Mouse (Mus musculus) liver, embryonic 12.5 days (tissue): ENCODE measurements around the gene Rlf. TPM values are rescaled to one million over a fixed set of nuclear protein-coding genes. Genes with fewer than 3 reads are reported as not detected.

Experiments used
- ATAC-seq: fragments of 200-750 bp; cut with Nextera tagmentation; 2 replicates; pipeline ENCODE4 v1.8.0; 2017; ENCODE audit warnings: moderate number of reproducible peaks, mild to moderate bottlenecking, moderate library complexity
- H3K27ac ChIP-seq: fragments of 300-500 bp; sonication (generic); 2 replicates; pipeline ENCODE4 v1.5.1; 2016; ENCODE audit warnings: mild to moderate bottlenecking
- H3K27me3 ChIP-seq: fragments of 300-500 bp; sonication (generic); replicated peaks from 2 replicates; pipeline ENCODE4 v1.6.1; 2016; ENCODE audit warnings: mild to moderate bottlenecking, moderate library complexity
- H3K36me3 ChIP-seq: fragments of 300-500 bp; sonication (generic); 2 replicates; pipeline ENCODE4 v1.6.1; 2016; ENCODE audit warnings: mild to moderate bottlenecking, moderate library complexity
- H3K4me1 ChIP-seq: fragments of 300-500 bp; sonication (generic); 2 replicates; pipeline ENCODE4 v1.6.1; 2016
- H3K4me2 ChIP-seq: fragments of 300-500 bp; sonication (generic); 2 replicates; pipeline ENCODE4 v1.6.1; 2016; ENCODE audit warnings: mild to moderate bottlenecking, moderate library complexity
- H3K4me3 ChIP-seq: fragments of 300-500 bp; sonication (generic); 2 replicates; pipeline ENCODE4 v1.5.1; 2016; ENCODE audit warnings: mild to moderate bottlenecking, moderate library complexity
- H3K9ac ChIP-seq: fragments of 300-500 bp; sonication (generic); 2 replicates; pipeline ENCODE4 v1.6.1; 2016; ENCODE audit warnings: mild to moderate bottlenecking, moderate library complexity
- H3K9me3 ChIP-seq: fragments of 300-500 bp; sonication (generic); replicated peaks from 2 replicates; pipeline ENCODE4 v1.6.1; 2016; ENCODE audit warnings: mild to moderate bottlenecking, moderate library complexity
- WGBS: fragments of 180-500 bp; shearing (Covaris S2); methylation state at CpG from one replicate; pipeline ENCODE4 v1.1.7; 2016; ENCODE audit not compliant: insufficient replicate concordance; 5-methylcytosine and 5-hydroxymethylcytosine counted together
- polyA plus RNA-seq: library from polyadenylated mRNA; unstranded; fragments of >200 nt; fragmentation: Nextera tagmentation; extraction: Ambion mirVana; gene quantifications from 2 replicates; pipeline ENCODE4 v1.2.1, GENCODE M21; 2016

The Rlf gene
- polyA plus RNA-seq: 16.1 TPM in 2 replicates

- WGBS: 0% methylated on average over 35 of the region's 48 CpGs
- ATAC-seq: peak; percentile 88
These were observed at the start of gene Rlf for GRCm38 (mm10) chr4:121214793-121215304. TSS of gene Rlf (minus strand) at chr4:121215084.

GRCm38 (mm10) chr4:121241612-121242000 is 26.7 kb upstream of the Rlf start:
- no peak overlapping the region for H3K27ac ChIP-seq
- no peaks in the 10 kb centered on the region for H3K36me3 ChIP-seq
- no peak overlapping the region for H3K4me3 ChIP-seq
- no peaks in the 10 kb centered on the region for H3K27me3 ChIP-seq
- no peak for ATAC-seq
- no peak overlapping the region for H3K4me2 ChIP-seq
- H3K4me1 ChIP-seq: no peaks in the 10 kb centered on the region
- H3K9ac ChIP-seq: no peak overlapping the region
- WGBS: 59% methylated on average over 1 of the region's 1 CpGs
- H3K9me3 ChIP-seq: no peaks in the 10 kb centered on the region

More at GRCm38 (mm10) chr4:121214793-121215304, at the start of gene Rlf:
- Histone ChIP-seq H3K9me3 (no peaks in the 10 kb centered on the region), H3K4me3 (peak within 1 kb of the TSS; percentile 93), H3K4me2 (peak within 1 kb of the TSS; percentile 79), H3K4me1 (peaks cover 32% of the 10 kb centered on the region), H3K27ac (peak within 1 kb of the TSS; percentile 96), H3K9ac (peak within 1 kb of the TSS; percentile 90), H3K27me3 (0 out of 2 replicates have a peak, but pooled peaks cover 11% of the 10 kb centered on the region), H3K36me3 (0 out of 2 replicates have a peak, but pooled peaks cover 2% of the 10 kb centered on the region)

GRCm38 (mm10) chr4:121240637-121241611 is 26.0 kb upstream of the Rlf start:
- Histone ChIP-seq H3K27ac (no peak overlapping the region), H3K4me3 (no peak overlapping the region), H3K4me2 (no peak overlapping the region), H3K9ac (no peak overlapping the region), H3K36me3 (no peaks in the 10 kb centered on the region), H3K9me3 (no peaks in the 10 kb centered on the region), H3K27me3 (no peaks in the 10 kb centered on the region), H3K4me1 (no peaks in the 10 kb centered on the region)
- no peak for ATAC-seq
- WGBS: 38% methylated on average over 14 of the region's 14 CpGs

GRCm38 (mm10) chr4:121239878-121240277 is 25.0 kb upstream of the Rlf start:
- Histone ChIP-seq H3K9ac (no peak overlapping the region), H3K27me3 (no peaks in the 10 kb centered on the region), H3K27ac (no peak overlapping the region), H3K4me1 (no peaks in the 10 kb centered on the region), H3K9me3 (no peaks in the 10 kb centered on the region), H3K36me3 (no peaks in the 10 kb centered on the region), H3K4me2 (no peak overlapping the region), H3K4me3 (no peak overlapping the region)
- WGBS: 45% methylated on average over 4 of the region's 4 CpGs
- no peak for ATAC-seq

- peaks cover 21% of the 10 kb centered on the region for H3K27me3 ChIP-seq
- ATAC-seq: no peak
- H3K36me3 ChIP-seq: no peaks in the 10 kb centered on the region
- H3K9ac ChIP-seq: no peak overlapping the region
- H3K4me1 ChIP-seq: no peaks in the 10 kb centered on the region
- no peak overlapping the region for H3K4me2 ChIP-seq
- H3K27ac ChIP-seq: no peak overlapping the region
- WGBS: 13% methylated on average over 5 of the region's 5 CpGs
- H3K9me3 ChIP-seq: no peaks in the 10 kb centered on the region
- H3K4me3 ChIP-seq: no peak overlapping the region
These were observed 17.0 kb upstream of the Rlf start for GRCm38 (mm10) chr4:121231772-121232414.

- Histone ChIP-seq H3K27me3 (peaks cover 21% of the 10 kb centered on the region), H3K9me3 (0 out of 2 replicates have a peak, but pooled peaks cover 2% of the 10 kb centered on the region), H3K4me1 (no peaks in the 10 kb centered on the region), H3K4me2 (0 out of 2 replicates have a peak overlapping the region, but pooled peaks have one; percentile 12), H3K9ac (no peak overlapping the region), H3K4me3 (no peak overlapping the region), H3K27ac (no peak overlapping the region), H3K36me3 (no peaks in the 10 kb centered on the region)
- WGBS: 6% methylated on average over 16 of the region's 16 CpGs
- no peak for ATAC-seq
These were observed 16.2 kb upstream of the Rlf start for GRCm38 (mm10) chr4:121230943-121231614.

GRCm38 (mm10) chr4:121227072-121227471 is 12.2 kb upstream of the Rlf start:
- Histone ChIP-seq H3K4me2 (no peak overlapping the region), H3K27me3 (peaks cover 18% of the 10 kb centered on the region), H3K9me3 (0 out of 2 replicates have a peak, but pooled peaks cover 4% of the 10 kb centered on the region), H3K9ac (no peak overlapping the region), H3K36me3 (no peaks in the 10 kb centered on the region), H3K27ac (no peak overlapping the region), H3K4me3 (no peak overlapping the region), H3K4me1 (no peaks in the 10 kb centered on the region)
- no peak for ATAC-seq
- WGBS: 40% methylated on average over 1 of the region's 1 CpGs

GRCm38 (mm10) chr4:121225177-121225576 is 10.3 kb upstream of the Rlf start:
- Histone ChIP-seq H3K4me3 (no peak overlapping the region), H3K27me3 (0 out of 2 replicates have a peak, but pooled peaks cover under 1% of the 10 kb centered on the region), H3K36me3 (no peaks in the 10 kb centered on the region), H3K4me1 (no peaks in the 10 kb centered on the region), H3K9me3 (0 out of 2 replicates have a peak, but pooled peaks cover 4% of the 10 kb centered on the region), H3K27ac (no peak overlapping the region), H3K9ac (no peak overlapping the region), H3K4me2 (no peak overlapping the region)
- no peak for ATAC-seq
- 79% methylated on average over 4 of the region's 4 CpGs for WGBS

- Histone ChIP-seq H3K4me2 (no peak overlapping the region), H3K27ac (no peak overlapping the region), H3K9ac (no peak overlapping the region), H3K4me1 (no peaks in the 10 kb centered on the region), H3K36me3 (no peaks in the 10 kb centered on the region), H3K27me3 (0 out of 2 replicates have a peak, but pooled peaks cover 4% of the 10 kb centered on the region), H3K4me3 (no peak overlapping the region), H3K9me3 (0 out of 2 replicates have a peak, but pooled peaks cover 4% of the 10 kb centered on the region)
- ATAC-seq: no peak
- WGBS: 48% methylated on average over 1 of the region's 1 CpGs
These were observed 8.3 kb upstream of the Rlf start for GRCm38 (mm10) chr4:121223136-121223535.

- 0 out of 2 replicates have a peak, but pooled peaks cover 1% of the 10 kb centered on the region for H3K36me3 ChIP-seq
- H3K4me2 ChIP-seq: no peak overlapping the region
- H3K27ac ChIP-seq: no peak overlapping the region
- peaks cover 32% of the 10 kb centered on the region for H3K4me1 ChIP-seq
- H3K4me3 ChIP-seq: no peak overlapping the region
- no peaks in the 10 kb centered on the region for H3K9me3 ChIP-seq
- WGBS: 30% methylated on average over 2 of the region's 2 CpGs
- 0 out of 2 replicates have a peak, but pooled peaks cover 11% of the 10 kb centered on the region for H3K27me3 ChIP-seq
- H3K9ac ChIP-seq: no peak overlapping the region
- no peak for ATAC-seq
These were observed 1.3 kb upstream of the Rlf start for GRCm38 (mm10) chr4:121216216-121216615.

- H3K9ac ChIP-seq: no peak overlapping the region
- no peaks in the 10 kb centered on the region for H3K9me3 ChIP-seq
- peak overlapping the region; percentile 79 for H3K4me2 ChIP-seq
- 0 out of 2 replicates have a peak, but pooled peaks cover 11% of the 10 kb centered on the region for H3K27me3 ChIP-seq
- H3K27ac ChIP-seq: no peak overlapping the region
- ATAC-seq: no peak
- peak overlapping the region; percentile 93 for H3K4me3 ChIP-seq
- 0 out of 2 replicates have a peak, but pooled peaks cover 2% of the 10 kb centered on the region for H3K36me3 ChIP-seq
- peaks cover 32% of the 10 kb centered on the region for H3K4me1 ChIP-seq
- 32% methylated on average over 5 of the region's 5 CpGs for WGBS
These were observed 605 bp upstream of the Rlf start for GRCm38 (mm10) chr4:121215489-121215888.
